Mouse (Mus musculus) heart, postnatal 0 days (tissue): Measurements from ENCODE around the gene Atxn7. TPM values are rescaled to one million over a fixed set of nuclear protein-coding genes. Genes with fewer than 3 reads are reported as not detected.

Source experiments
- ATAC-seq: fragments of 200-750 bp; cut with Nextera tagmentation; 2 replicates; pipeline ENCODE4 v1.8.0; 2017; ENCODE audit warnings: low read depth, moderate number of reproducible peaks, moderate library complexity; ENCODE audit not compliant: insufficient read depth
- DNase-seq: peaks from one replicate; pipeline ENCODE4 v3.0.0-alpha.2; 2016; ENCODE audit warnings: low spot score
- H3K27ac ChIP-seq: fragments of 300-500 bp; sonication (generic); 2 replicates; pipeline ENCODE4 v1.5.1; 2014; ENCODE audit warnings: low read depth, mild to moderate bottlenecking
- H3K27me3 ChIP-seq: fragments of 300-500 bp; sonication (generic); 2 replicates; pipeline ENCODE4 v1.6.1; 2014; ENCODE audit warnings: low read length, mixed read lengths; ENCODE audit not compliant: control insufficient read depth, insufficient read depth
- H3K36me3 ChIP-seq: fragments of 300-500 bp; sonication (generic); replicated peaks from 2 replicates; pipeline ENCODE4 v1.6.1; 2014; ENCODE audit warnings: low read length, mixed read lengths; ENCODE audit not compliant: control insufficient read depth, insufficient read depth
- H3K4me1 ChIP-seq: fragments of 300-500 bp; sonication (generic); 2 replicates; pipeline ENCODE4 v1.6.1; 2014; ENCODE audit warnings: antibody characterized with exemption; ENCODE audit not compliant: control insufficient read depth, insufficient read depth
- H3K4me2 ChIP-seq: fragments of 300-500 bp; sonication (generic); 2 replicates; pipeline ENCODE4 v1.6.1; 2014; ENCODE audit warnings: low read depth, mild to moderate bottlenecking, low read length, moderate library complexity
- H3K4me3 ChIP-seq: fragments of 300-500 bp; sonication (generic); 2 replicates; pipeline ENCODE4 v1.5.1; 2014; ENCODE audit warnings: low read depth, low read length
- H3K9ac ChIP-seq: fragments of 300-500 bp; sonication (generic); replicated peaks from 2 replicates; pipeline ENCODE4 v1.6.1; 2014; ENCODE audit warnings: low read depth, low read length, mixed read lengths
- H3K9me3 ChIP-seq: fragments of 300-500 bp; sonication (generic); replicated peaks from 2 replicates; pipeline ENCODE4 v1.6.1; 2016; ENCODE audit warnings: low read length; ENCODE audit not compliant: control insufficient read depth
- CTCF ChIP-seq: IDR thresholded peaks from 2 replicates; pipeline ENCODE4 v1.5.1; 2016; ENCODE audit warnings: antibody characterized with exemption, control low read depth, low read depth
- EP300 ChIP-seq: IDR thresholded peaks from 2 replicates; pipeline ENCODE4 v1.6.1; 2016; ENCODE audit warnings: antibody characterized with exemption, low read depth
- WGBS: fragments of 180-500 bp; shearing (Covaris S2); extraction: QIAGEN DNeasy Blood & Tissue Kit; methylation state at CpG from one replicate; pipeline ENCODE4 v1.1.7; 2014; 5-methylcytosine and 5-hydroxymethylcytosine counted together
- polyA plus RNA-seq: library from polyadenylated mRNA; unstranded; fragments of >200 nt; fragmentation: Nextera tagmentation; extraction: Ambion mirVana; gene quantifications from 2 replicates; pipeline ENCODE4 v1.2.1, GENCODE M21; 2015
- total RNA-seq: library from RNA; depleted of rRNA; stranded (reverse); fragments of >200 nt; gene quantifications from 2 replicates; pipeline ENCODE4 v1.2.3, GENCODE M21; 2014; ENCODE audit warnings: low replicate concordance

The Atxn7 gene
- total and polyA plus RNA-seq, 2 experiments from 2014 or later, result 2.1 to 12.4 TPM

DNA sequence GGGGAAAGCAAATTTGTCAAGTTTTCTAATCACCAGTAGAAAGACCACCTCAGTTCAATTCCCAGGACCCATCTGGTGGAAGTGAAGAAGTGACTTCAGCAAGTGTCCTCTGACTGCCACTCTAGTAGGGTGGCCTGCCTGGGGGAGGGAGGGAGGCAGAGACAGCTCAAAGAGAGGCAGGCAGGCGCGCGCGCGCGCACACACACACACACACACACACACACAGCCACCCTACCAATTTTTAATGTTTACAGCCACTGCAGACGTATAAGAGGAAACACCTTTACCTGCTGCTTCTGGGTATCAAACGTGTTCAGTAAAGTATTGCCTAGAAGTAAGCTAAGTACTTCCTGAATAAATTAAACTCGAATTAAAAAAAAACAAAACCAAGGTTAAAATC is 1.2 kb upstream of the Atxn7 start:
- Histone ChIP-seq H3K36me3 (no peaks in the 10 kb centered on the region; the same call in 1 of the 2 replicates), H3K9ac (peak overlapping the region; percentile 96), H3K27me3 (no peaks in the 10 kb centered on the region), H3K4me2 (peak overlapping the region; percentile 83), H3K9me3 (no peaks in the 10 kb centered on the region), H3K27ac (0 out of 2 replicates have a peak overlapping the region, but pooled peaks have one; percentile 89), H3K4me1 (peaks cover 7% of the 10 kb centered on the region), H3K4me3 (peak overlapping the region; percentile 96)
- TF ChIP-seq EP300, result no peak
- no peak for TF ChIP-seq CTCF
- peak; percentile 54 for DNase-seq
- WGBS, result 3% methylated on average over 9 of the region's 9 CpGs
- ATAC-seq, result no peak

DNA sequence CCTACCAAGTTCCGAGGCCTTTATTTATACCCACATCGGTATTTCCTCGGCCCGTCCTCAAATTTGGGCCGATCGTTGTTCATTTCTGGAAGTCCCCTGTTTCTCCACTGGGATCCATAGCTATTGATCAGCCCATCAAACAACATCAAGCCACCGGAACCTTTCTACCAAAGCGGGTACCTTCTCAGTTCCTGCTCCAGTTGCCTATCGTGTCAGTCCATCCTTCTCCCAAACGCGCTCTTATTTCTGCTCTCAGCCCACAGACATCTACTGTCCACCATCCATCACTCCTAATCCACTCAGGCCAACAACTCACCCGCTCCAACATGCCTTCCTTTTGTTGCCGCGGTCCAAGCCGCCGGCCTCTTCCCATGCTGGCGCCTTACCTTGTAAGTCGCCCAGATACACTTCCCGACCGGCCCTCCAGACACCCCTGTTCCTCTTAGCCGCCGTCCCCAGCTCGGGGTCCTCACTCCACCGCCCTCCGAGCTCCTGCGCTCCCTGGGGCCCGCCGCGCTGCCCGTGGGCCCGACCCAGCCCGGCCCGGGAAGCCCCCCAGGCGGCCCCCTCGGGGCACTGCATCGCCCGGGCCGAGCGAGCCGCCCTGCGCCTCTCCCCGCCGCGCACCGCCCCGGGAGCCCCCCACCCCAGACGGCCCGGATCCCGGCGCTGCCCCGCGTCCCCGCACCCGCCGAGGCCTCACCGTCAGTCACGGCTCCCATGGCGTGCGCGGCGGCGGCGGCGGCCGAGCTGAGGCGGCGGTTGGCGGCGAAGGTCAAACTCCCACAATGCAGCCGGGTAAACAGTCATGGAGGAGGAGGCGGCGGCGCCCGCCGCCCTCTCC is 536 bp upstream of the Atxn7 start:
- Histone ChIP-seq H3K4me3 (peak overlapping the region; percentile 96), H3K27ac (peak overlapping the region; percentile 89), H3K4me2 (peak overlapping the region; percentile 83), H3K27me3 (no peaks in the 10 kb centered on the region), H3K4me1 (peaks cover 7% of the 10 kb centered on the region), H3K36me3 (no peaks in the 10 kb centered on the region; the same call in 1 of the 2 replicates), H3K9ac (peak overlapping the region; percentile 96), H3K9me3 (no peaks in the 10 kb centered on the region)
- DNase-seq, result peak; percentile 48
- TF ChIP-seq CTCF (no peak), EP300 (no peak)
- WGBS, result under 1% methylated on average over 57 of the region's 75 CpGs
- ATAC-seq, result peak; percentile 87

DNA sequence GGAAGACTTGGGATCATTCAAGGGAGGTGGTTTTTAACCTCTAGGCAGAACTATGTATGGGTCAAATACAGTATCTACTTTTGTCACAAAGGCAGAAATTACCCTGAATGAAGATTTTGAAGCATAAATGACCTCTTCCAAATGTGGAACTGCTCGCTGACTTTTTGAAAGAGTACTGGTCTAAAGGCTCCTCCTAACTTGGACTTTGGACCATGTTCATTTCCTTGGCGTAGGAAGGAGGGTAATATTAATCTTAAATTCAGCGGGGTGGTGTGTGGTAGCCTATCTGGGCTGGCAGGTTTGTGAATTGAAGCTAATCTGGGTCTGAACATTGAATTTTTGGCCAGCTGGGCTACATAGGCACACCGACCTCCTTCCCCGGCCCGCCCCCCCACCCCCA is 1.2 kb downstream of the Atxn7 start:
- Histone ChIP-seq H3K9ac (no peak overlapping the region), H3K27me3 (no peaks in the 10 kb centered on the region), H3K4me3 (no peak overlapping the region), H3K9me3 (no peaks in the 10 kb centered on the region), H3K4me2 (no peak overlapping the region), H3K27ac (no peak overlapping the region), H3K36me3 (no peaks in the 10 kb centered on the region; the same call in 1 of the 2 replicates), H3K4me1 (peaks cover 7% of the 10 kb centered on the region)
- 85% methylated on average over 6 of the region's 6 CpGs for WGBS
- TF ChIP-seq EP300 (no peak), CTCF (no peak)
- DNase-seq, result no peak
- ATAC-seq, result no peak

DNA sequence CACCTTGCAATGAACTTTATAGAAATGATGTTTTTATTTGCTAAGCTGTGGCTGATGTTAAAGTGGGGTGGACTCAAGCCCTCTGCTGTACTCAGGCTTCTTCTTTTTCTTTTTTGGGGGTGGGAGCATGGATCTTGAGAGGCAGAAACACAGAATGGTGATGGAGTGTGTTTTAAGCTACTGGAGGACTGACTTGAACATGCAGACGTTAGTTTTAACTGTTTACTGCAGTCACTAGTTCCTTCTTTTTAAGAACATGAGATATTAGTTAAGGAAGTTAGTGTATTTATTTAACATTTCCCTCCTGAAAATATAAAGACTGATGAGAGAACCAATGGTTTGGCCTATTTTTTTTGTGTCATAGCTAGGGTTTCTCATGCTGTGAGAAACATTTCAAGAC is 2.3 kb downstream of the Atxn7 start:
- Histone ChIP-seq H3K36me3 (no peaks in the 10 kb centered on the region), H3K4me2 (no peak overlapping the region), H3K27ac (no peak overlapping the region), H3K4me3 (no peak overlapping the region), H3K9me3 (no peaks in the 10 kb centered on the region), H3K27me3 (no peaks in the 10 kb centered on the region), H3K9ac (no peak overlapping the region), H3K4me1 (peaks cover 4% of the 10 kb centered on the region; the same call in 1 of the 2 replicates)
- 72% methylated on average over 1 of the region's 1 CpGs for WGBS
- TF ChIP-seq EP300 (no peak), CTCF (no peak)
- DNase-seq, result no peak
- ATAC-seq, result no peak

DNA sequence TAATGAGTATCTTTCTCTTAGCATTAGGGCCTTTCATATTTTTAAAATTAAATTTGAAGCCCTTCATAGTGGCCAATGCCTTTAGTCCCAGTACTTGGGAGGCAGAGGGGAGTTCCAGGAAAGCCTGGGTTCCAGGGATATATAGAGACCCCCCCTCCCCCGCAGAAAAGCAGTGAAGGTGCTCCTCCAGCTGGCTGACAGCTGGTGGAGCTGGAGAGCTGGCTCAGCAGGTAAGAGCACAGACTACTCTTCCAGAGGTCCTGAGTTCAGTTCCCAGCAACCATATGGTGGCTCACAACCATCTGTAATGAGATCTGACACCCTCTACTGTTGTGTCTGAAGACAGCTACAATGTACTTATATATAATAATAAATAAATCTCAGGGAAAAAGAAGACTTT is 6.4 kb downstream of the Atxn7 start:
- no peaks in the 10 kb centered on the region for H3K9me3 ChIP-seq
- H3K27me3 ChIP-seq, result no peaks in the 10 kb centered on the region
- ATAC-seq (no peak), DNase-seq (no peak)
- no peak overlapping the region for H3K9ac ChIP-seq
- no peaks in the 10 kb centered on the region for H3K36me3 ChIP-seq
- H3K27ac ChIP-seq, result no peak overlapping the region
- H3K4me1 ChIP-seq, result no peaks in the 10 kb centered on the region
- peak; percentile 12; the same call in 1 of the 2 replicates for TF ChIP-seq CTCF
- TF ChIP-seq EP300, result no peak
- 31% methylated on average over 1 of the region's 1 CpGs for WGBS
- H3K4me3 ChIP-seq, result no peak overlapping the region
- no peak overlapping the region for H3K4me2 ChIP-seq
